Mouse (Mus musculus) lung, postnatal 25 days (tissue): ENCODE results near the gene Phf11a.
A peak's percentile ranks its signal among the peaks of the same experiment; 100 is the strongest.
"Not testable (repeated sequence)": the region's sequence is repeated elsewhere in the genome, so short reads cannot be mapped to it uniquely, and the experiment has no call there.

Experiments
- DNase-seq: peaks from one replicate; pipeline ENCODE4 v3.0.0; 2022; ENCODE audit warnings: low spot score

Phf11a gene

GRCm38 (mm10) chr14:59297391-59297790 lies at the start of gene Phf11a:
Gene Phf11a, minus strand, starts transcription at chr14:59297522.
- peak; percentile 44 for DNase-seq

GRCm38 (mm10) chr14:59341189-59341588 lies 43.9 kb upstream of the Phf11a start, which contains the start of gene Phf11b:
Gene Phf11b, minus strand, starts transcription at chr14:59341351.
- peak; percentile 54 for DNase-seq

GRCm38 (mm10) chr14:59339541-59339940 lies 42.2 kb upstream of the Phf11a start:
- DNase-seq, result no peak

DNA sequence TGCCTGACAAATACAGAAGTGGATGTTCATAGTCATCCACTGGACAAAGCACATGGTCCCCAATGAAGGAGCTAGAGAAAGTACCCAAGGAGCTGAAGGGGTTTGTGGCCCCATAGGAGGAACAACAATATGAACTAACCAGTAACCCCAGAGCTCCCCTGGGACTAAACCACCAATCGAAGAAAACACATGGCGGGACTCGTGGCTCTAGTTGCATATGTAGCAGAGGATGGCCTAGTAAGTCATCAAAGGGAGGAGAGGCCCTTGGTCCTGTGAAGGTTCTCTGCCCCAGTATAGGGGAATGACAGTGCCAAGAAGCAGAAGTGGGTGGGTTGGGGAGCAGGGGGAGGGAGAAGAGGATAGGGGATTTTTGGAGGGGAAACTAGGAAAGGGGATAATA lies 38.7 kb upstream of the Phf11a start:
- DNase-seq, result not testable (repeated sequence)

DNA sequence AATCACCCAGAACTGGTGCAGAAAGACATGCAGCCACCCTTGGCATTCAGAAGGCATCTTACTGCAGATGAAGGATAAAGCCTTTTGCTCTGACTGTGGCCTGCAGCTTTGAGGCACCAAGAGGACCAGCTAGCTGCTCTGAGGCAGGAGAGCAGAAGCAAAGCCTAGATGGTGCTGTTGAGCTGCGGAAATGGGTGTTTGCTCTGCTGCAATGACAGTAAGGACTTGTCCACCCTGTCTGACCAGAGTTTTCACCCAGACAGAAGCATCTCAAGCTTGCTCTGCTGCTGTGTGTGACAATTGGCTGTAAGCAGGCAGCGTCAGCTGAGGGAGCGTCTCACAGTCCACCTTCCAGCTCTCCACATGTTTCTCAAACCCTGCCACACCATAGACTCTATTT lies 33.2 kb upstream of the Phf11a start:
- peak; percentile 8 for DNase-seq

DNA sequence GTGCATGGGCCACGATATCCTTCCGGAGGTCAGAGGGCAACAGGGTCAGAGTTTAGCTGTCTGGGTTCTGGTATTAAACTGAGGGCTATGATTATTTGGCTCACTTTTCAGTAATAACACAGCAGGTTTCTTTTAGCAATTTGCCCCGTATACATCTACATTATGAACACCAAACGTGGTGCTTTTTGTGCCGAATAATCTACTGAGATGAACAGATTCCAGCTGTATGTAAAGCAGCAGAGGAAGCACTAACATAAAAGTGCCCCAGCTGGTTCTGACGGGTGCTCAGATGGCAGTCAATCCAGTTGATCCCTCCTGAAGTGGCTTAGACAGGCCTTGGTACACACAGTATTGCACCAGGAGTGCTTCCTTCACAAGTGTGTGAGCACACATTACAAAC lies 22.6 kb upstream of the Phf11a start:
- DNase-seq, result not testable (repeated sequence)

GRCm38 (mm10) chr14:59319036-59319435 lies 21.7 kb upstream of the Phf11a start:
- DNase-seq, result not testable (repeated sequence)

- not testable (repeated sequence) for DNase-seq
Measured at GRCm38 (mm10) chr14:59291769-59292168, 5.6 kb downstream of the Phf11a start.

DNA sequence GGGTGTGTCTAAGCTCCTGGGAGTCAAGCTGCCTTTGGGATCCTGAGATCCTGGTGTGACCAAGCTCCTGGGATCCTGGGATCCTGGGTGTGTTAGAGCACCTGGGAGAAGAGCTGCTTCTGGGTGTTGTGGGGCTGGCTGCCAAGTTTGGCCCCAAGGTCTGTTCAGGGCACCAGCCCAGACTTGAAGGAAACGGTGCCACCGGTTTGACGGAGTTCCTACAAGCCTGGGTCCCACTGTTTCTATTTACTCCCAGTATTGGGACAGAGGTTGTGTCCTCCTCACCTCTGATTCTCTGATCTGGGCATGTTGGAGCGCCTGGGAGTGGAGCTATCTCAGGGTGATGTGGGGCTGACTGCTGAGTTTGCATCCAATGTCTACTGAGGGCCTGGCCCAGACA lies 22.4 kb downstream of the Phf11a start:
- not testable (repeated sequence) for DNase-seq

DNA sequence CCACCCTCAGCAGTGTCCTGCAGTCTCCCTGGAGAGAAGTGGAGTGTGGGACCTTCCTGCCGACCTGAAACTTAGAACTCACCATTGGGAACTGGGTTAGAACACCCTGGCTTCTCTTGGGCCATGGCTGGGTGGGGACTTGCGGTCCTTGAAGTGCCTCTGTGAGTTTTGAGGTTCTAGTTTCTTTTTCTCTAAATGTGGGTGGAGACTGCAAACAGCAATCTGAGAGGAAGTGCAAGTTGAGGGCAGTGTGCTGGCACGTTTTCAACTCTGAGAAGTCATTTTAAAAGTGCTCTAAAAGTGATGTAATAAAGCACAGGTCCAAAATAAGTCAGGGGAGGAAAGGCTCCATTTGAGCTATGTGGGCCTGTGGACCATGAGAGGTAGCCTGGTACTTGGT lies 37.3 kb downstream of the Phf11a start, which contains the start of gene Gm6904:
Gm6904 (minus strand) TSS at position 161 of the 400 bp plus-strand sequence.
- DNase-seq, result peak; percentile 52

- not testable (repeated sequence) for DNase-seq
Measured at GRCm38 (mm10) chr14:59255861-59256260, 41.5 kb downstream of the Phf11a start.

GRCm38 (mm10) chr14:59250350-59250749 lies 47.0 kb downstream of the Phf11a start:
- not testable (repeated sequence) for DNase-seq

- DNase-seq, result peak; percentile 2
Measured at GRCm38 (mm10) chr14:59233635-59234034, 63.7 kb downstream of the Phf11a start.

DNA sequence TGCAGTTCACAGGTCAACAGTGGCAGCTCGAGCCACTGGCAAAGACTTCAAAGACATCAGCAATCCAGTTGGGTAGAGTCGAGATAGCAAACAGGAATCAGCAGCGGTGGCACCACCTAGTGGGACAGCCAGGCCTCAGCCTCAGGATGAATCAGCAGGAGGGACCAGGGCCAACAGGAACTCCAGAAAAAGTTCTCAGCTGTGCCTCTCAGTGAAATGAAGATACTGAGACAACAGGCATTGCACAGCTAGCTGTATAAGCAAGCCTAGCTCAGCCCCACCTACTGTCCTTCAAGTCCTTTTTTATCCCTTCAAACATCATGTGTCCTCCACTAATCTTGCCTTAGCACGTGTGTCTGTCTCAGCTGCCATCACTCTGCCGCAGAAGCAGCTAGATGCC lies 65.3 kb downstream of the Phf11a start:
- DNase-seq, result peak; percentile 11

DNA sequence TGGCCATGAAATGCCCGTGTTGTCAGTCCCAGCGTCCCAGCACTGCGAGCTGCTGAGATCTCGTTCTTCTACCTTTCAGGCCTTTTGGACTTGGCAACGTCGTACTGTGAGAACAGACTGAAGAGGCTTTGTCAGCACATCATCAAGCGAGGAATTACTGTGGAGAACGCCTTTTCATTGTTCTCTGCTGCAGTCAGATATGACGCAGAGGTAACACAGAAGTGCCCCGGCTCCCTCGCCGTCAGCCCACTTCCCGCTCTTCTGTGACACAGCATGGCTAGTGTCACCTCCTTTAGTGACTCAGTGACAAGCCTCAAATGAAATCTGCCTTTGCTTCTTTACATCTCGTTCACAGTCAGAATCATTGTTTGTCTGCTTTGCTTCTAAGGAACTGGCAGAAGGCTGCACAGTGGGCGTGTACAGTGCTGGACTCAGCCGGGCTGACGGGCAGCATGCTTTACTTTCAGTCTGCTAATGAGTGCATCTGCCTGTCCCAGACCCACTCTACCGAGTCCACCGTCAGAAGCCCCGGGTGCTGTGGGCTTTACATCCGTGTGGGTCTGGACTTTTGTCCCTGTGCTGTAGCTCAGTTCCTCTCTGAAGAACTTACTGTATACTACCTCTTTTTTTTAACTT lies 66.9 kb downstream of the Phf11a start:
- no peak for DNase-seq

DNA sequence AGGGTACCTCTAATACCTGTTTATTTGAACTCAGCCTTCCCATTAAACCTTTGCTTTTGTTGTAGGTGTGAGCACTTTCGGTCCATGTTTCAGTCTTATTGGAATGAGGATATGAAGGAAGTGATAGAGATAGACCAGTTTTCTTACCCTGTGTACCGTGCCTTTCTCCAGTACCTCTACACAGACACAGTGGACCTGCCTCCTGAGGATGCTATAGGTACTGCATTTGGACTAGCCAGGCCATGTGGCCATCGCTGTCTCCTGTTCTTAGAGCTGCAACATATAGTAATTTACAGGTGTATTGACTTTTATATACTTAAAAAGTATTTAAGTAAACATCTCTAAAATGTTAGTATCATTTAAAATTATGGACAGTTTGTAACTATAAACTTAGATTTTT lies 67.5 kb downstream of the Phf11a start:
- DNase-seq, result no peak
